Mouse (Mus musculus) adrenal gland, adult 18-20 months (tissue): ENCODE data around the gene Kif2c. TPM values are rescaled to one million over a fixed set of nuclear protein-coding genes. Genes with fewer than 3 reads are reported as not detected.

ENCODE experiments used
- DNase-seq, 2 experiments: peaks; one replicate each; pipeline ENCODE4 v3.0.0; 2021 to 2022; ENCODE audit warnings: low spot score in 2 of 2
- microRNA-seq, 2 experiments: library from miRNA; unstranded; fragments of <30 nt; microRNA quantifications; one replicate each; pipeline ENCODE4 v1.2.0; 2021; ENCODE audit warnings: borderline number of aligned reads in 2 of 2
- total RNA-seq, 2 experiments: library from RNA; stranded (reverse); gene quantifications; 1 replicate in 1 of 2; 2 replicates in 1 of 2; pipeline ENCODE4 v1.2.3; 2021

Gene Kif2c
- total RNA-seq, 2 experiments from 2014 or later = 0.51 to 0.56 TPM

DNA sequence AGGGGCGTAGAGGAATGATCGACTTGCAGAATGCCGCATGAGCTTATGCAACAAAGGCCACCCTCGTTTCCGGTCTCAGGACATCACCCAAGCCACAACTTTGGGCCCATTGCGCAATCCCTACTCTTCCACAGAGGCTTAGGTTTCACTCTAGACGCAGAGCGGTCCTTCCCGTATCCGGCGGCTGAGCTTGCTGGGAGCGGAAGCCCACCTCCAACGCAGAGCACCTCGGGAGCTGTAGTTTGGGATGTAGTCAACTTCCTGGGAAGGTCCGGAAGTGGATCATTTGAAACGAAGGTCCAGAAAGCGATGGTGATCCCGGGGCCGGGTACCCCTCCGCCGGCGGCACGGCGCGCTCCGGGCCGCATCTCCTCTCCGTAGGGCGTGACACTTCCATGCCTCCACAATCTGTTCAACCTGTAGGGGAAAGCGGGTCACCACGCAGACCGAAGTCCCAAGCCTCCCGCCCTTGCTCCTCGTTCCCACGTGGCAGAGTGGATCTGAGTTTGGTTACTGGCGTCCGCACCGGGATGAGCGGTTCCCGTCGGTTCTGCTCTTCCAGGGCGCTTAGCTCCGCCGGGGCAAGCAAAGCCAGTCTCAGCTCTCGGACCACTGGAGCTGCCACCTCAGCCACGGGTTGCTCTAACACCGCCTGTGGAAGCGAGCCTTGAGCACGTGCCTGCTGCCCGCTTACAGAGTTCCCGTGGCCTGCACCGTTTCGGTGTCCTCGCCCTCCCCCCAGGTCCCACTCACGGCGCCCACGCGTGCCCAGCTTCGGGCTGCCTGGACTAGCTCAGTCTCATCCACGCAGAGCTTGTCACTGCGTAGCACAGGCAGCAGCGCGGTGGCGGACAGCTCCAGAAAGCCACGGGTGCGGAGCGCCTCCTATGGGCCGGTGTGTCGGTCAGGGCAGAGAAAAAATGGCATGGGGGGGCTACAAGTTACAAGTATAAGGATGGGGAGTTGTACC, 61.7 kb downstream of the Kif2c start:
- peak; percentile 83 to 87 for DNase-seq

DNA sequence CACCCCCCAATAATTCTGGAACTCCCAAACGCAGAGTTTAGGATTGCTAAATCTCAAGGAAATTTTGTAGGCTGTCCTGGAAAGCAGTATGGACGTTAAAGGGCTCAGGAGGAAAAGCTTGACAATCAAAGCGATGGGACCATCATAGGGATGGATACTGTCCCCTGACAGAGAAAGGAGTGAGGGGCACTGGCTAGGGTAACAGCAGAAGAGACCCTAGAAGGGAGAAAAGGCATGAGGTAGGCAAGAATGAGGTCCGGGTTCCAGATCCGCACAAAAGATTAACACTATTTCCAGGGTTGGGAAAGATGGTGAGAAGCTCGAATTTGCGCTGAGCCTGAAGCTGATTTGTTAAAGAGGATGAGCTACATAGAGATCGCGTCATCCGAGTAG, 62.4 kb downstream of the Kif2c start:
- DNase-seq = no peak

DNA sequence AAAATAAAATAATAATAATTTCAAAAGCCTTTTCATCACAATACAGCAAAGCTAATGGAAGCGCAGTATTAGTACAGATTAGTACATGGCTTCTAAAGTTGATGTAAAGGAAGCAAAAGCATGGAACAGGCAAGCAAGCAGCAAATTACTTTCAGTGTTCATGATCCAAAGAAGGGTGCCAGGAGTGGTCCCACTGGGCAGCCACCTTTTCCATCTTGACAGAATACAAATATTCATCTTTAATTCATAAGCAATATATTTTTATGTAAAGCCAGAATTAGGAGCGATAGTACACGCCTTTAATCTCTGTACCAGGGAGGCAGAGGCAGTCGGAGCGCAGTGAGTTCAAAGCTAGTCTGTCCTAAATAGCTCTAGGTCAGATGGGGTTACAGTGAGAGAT, 62.8 kb downstream of the Kif2c start:
- no peak for DNase-seq

DNA sequence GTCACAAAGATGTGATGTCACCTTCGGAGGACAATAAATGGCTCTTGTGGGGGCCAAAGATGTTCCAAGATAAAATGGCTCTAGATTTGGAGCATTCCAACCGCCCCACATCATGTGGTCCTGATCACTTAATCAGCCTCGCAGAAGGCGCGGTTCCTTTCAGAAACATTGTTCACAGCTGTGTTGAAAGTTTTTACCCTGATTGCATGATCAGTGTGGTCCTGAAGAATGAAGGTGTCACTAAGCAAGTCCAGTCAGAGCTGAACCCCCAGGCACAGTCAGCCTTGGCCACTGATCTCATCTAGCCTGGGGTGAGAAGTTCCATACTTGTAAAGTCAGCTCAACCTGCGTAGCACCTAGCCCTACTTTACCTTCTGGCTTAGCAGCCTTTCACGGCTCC, 64.5 kb downstream of the Kif2c start:
- no peak for DNase-seq

DNA sequence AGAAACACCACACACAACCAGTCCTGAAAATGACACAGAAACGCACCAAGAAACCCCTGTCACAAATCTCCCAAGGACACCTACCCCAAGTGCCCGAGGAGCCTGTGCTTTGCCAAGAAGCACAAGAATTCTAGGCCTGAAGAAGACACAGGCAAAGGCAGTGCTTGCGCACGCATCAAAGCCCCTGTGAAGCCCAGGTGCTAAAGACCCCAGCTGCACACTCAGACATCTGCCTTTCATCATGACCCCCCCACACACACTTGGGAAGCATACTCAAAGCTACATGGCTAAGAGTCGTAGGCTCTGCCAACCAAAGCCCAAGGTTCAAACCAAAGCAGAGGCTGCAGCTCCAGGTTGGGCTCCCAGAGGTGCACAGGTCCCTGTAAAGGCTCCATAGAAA, 66.8 kb downstream of the Kif2c start:
- no peak for DNase-seq

DNA sequence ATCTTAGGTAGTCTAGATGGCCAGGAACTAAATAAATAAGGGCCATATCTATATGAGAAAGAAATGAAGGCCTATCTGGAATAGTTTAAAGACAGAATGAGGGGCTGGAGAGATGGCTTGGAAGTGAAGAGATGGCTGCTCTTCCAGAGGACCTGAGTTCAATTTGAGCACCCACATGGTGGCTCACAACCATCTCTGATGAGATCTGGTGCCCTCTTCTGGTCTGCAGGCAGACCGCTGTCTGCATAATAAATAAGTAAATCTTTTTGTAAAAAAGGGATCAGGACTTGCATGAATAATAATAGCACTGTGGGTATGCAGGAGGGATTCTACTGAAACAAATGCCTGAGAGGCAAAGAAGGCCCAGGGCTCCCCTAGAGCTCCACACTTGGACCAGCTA, 69.2 kb downstream of the Kif2c start:
- no peak for DNase-seq

DNA sequence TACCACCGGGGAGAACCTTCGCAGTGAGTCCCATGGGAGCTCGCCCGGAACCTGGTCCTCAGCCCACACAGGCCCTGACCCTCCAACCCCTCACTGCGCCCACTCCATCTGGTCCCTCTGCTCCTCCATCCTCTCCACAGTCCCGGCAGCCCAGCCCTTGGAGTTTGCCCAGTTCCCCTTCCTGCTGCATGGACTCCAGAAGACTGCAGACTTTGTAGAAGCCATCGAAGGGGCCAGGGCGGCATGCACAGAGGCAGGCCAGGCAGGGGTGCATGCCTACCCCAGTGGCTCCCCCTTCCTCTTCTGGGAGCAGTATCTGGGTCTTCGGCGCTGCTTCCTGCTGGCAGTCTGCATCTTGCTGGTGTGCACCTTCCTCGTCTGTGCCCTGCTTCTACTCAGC, 71.5 kb downstream of the Kif2c start:
- DNase-seq = no peak

DNA sequence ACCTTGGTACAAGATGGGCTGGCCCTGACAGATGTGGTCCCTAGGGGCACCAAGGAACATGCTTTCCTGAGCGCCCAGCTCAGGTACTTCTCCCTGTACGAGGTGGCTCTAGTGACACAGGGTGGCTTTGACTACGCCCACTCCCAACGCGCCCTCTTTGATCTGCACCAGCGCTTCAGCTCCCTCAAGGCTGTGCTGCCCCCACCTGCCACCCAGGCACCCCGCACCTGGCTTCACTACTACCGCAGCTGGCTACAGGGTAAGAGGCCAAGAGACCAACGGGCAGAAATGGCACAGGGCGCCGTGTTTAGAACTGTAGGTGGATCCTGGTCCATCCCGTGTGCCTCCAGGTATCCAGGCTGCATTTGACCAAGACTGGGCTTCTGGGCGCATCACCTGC, 72.2 kb downstream of the Kif2c start:
- no peak for DNase-seq

Small RNA genes lying within 50 kb of the gene (microRNA-seq; reads per million reads assigned to microRNA genes)
- 0 reads per million in 2 experiments for gene Gm22398

Other genes starting within 250 kb of the Kif2c start
- gene Urod, start 188.2 kb downstream of the Kif2c start, total RNA-seq = 100 to 1,000 TPM; 116 to 124 TPM
- 10 to 100 TPM; 26.7 to 28.0 TPM for gene Hectd3, start 187.3 kb downstream of the Kif2c start, total RNA-seq
- 10 to 100 TPM; 29.5 to 30.9 TPM for gene Eif2b3, start 163.2 kb downstream of the Kif2c start, total RNA-seq
- gene Ptch2, start 86.6 kb downstream of the Kif2c start, total RNA-seq = 1 to 10 TPM; 2.2 to 2.6 TPM
- gene Btbd19, start 56.9 kb downstream of the Kif2c start, total RNA-seq = 10 to 100 TPM in 1 of 2 experiments, 1 to 10 TPM in 1; 9.1 to 11.0 TPM
- gene Tctex1d4, start 55.8 kb downstream of the Kif2c start, total RNA-seq = not detected
- gene Plk3, start 48.7 kb downstream of the Kif2c start, total RNA-seq = 10 to 100 TPM; 14.1 to 42.2 TPM
- gene Rps8, start 26.4 kb downstream of the Kif2c start, total RNA-seq = 100 to 1,000 TPM; 912 to 968 TPM
- 10 to 100 TPM; 38.6 to 66.8 TPM for gene Tmem53, start 69.3 kb upstream of the Kif2c start, total RNA-seq
- 1 to 10 TPM; 1.9 to 2.4 TPM for gene Armh1, start 69.5 kb upstream of the Kif2c start, total RNA-seq